Mouse (Mus musculus): ENCODE measurements around the gene Myo7a. TPM values are rescaled to one million over a fixed set of nuclear protein-coding genes. Genes with fewer than 3 reads are reported as not detected.

Myo7a gene
- polyA plus RNA-seq, 1 experiment from 2014 or later = 15.4 TPM

Other genes starting within 250 kb of the Myo7a start
- gene Gdpd4, start 199.6 kb downstream of the Myo7a start, polyA plus RNA-seq (2015; fragmentation: Nextera tagmentation; extraction: Ambion mirVana) = not detected in 2 replicates
- gene Omp, start 26.0 kb upstream of the Myo7a start, polyA plus RNA-seq (2015; fragmentation: Nextera tagmentation; extraction: Ambion mirVana) = 0.39 and 0.60 TPM in 2 replicates
- gene Capn5, start 58.8 kb upstream of the Myo7a start, polyA plus RNA-seq (2015; fragmentation: Nextera tagmentation; extraction: Ambion mirVana) = 12.7 and 14.1 TPM in 2 replicates
- 0.06 TPM in 1 of 2 replicates, not detected in the other for gene B3gnt6, start 80.0 kb upstream of the Myo7a start, polyA plus RNA-seq (2015; fragmentation: Nextera tagmentation; extraction: Ambion mirVana)
- gene Acer3, start 201.7 kb upstream of the Myo7a start, polyA plus RNA-seq (2015; fragmentation: Nextera tagmentation; extraction: Ambion mirVana) = 24.0 and 29.6 TPM in 2 replicates
- gene Tsku, start 241.8 kb upstream of the Myo7a start, polyA plus RNA-seq (2015; fragmentation: Nextera tagmentation; extraction: Ambion mirVana) = 8.7 and 10.0 TPM in 2 replicates